Mouse (Mus musculus): Measurements from ENCODE around the gene Rasef. TPM values are rescaled to one million over a fixed set of nuclear protein-coding genes. Genes with fewer than 3 reads are reported as not detected.

Rasef gene
- total RNA-seq, 2 experiments from 2014 or later: not detected

Other genes with a start within 250 kb of the Rasef start
- not detected for gene Gm11238, start 183.1 kb downstream of the Rasef start, total RNA-seq (2021)
- gene Gm11237, start 168.0 kb downstream of the Rasef start, total RNA-seq (2021): not detected
- gene Gm11236, start 152.9 kb downstream of the Rasef start, total RNA-seq (2021): not detected
- gene Gm11239, start 122.6 kb downstream of the Rasef start, total RNA-seq (2021): not detected
- gene Gm428, start 107.5 kb downstream of the Rasef start, total RNA-seq (2021): not detected
- gene Gm11758, start 85.3 kb upstream of the Rasef start, total RNA-seq (2021): not detected
- gene Gm11757, start 100.1 kb upstream of the Rasef start, total RNA-seq (2021): not detected
- not detected for gene Gm13871, start 115.0 kb upstream of the Rasef start, total RNA-seq (2021)
- 1 to 10 TPM in 1 of 2 experiments, under 1 TPM in 1; 0.91 to 1.7 TPM for gene Gm11756, start 129.8 kb upstream of the Rasef start, total RNA-seq (2021)
- gene 2310002L09Rik, start 159.9 kb upstream of the Rasef start, total RNA-seq (2021): 100 to 1,000 TPM; 130 to 168 TPM
- under 1 TPM; 0.21 to 0.30 TPM for gene Frmd3, start 222.4 kb upstream of the Rasef start, total RNA-seq (2021)